Mouse (Mus musculus) heart, postnatal 10 days (tissue): ENCODE measurements around the gene Tmem63c. TPM values are rescaled to one million over a fixed set of nuclear protein-coding genes. Genes with fewer than 3 reads are reported as not detected.

ENCODE experiments used
- DNase-seq, 2 experiments: peaks; one replicate each; pipeline ENCODE4 v3.0.0; 2021
- intact Hi-C: fragments of 180-260 bp; cut with DNase I; formaldehyde crosslinking; loops from one replicate; pipeline ENCODE4 v1.15.1; 2025
- total RNA-seq, 2 experiments: library from RNA; stranded (reverse); gene quantifications; 2 replicates each; pipeline ENCODE4 v1.2.3; 2021

Gene Tmem63c
- total RNA-seq, 2 experiments from 2014 or later: 0.17 to 0.25 TPM

DNA sequence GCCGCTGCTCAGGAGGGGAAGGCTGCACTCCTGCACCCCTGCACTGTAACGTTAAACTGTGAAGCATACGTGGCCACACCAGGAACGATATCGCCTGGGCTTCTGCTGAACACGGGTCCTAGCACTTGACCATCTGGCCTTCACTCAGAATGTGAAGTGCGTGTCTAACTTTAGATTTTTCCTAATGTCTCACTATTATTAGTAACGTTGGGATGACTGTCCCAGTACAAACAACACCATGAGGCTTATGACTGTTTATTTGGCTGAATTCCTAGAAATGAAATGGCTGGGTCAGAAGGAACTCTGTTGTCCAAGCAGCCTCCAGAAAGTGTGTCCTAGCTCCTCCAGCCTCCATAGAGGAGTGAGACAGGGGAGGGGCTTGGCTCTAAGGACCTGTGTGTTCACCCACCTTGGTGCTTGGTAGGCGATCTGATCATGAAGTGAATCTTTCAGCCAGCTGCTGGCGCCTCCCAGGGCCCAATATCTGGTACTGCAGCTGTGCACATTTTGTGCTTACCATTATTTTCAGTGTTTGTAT lies 21.8 kb upstream of the Tmem63c start:
- DNase-seq: peak; percentile 79 to 87
- intact Hi-C loops: loop anchor here (2.0 kb wide), 1 partner anchor 25 kb away; no protein-coding TSS in a partner anchor

- intact Hi-C loops: loop anchor here (1.0 kb wide), 1 partner anchor 53 kb away; no protein-coding TSS in a partner anchor
- peak; percentile 31 to 44 for DNase-seq
These were observed 20.8 kb upstream of the Tmem63c start for GRCm38 (mm10) chr12:87000151-87000839.

- no peak for DNase-seq
- intact Hi-C loops: loop anchor here (1.0 kb wide), 1 partner anchor 52 kb away; no protein-coding TSS in a partner anchor
These were observed 20.3 kb upstream of the Tmem63c start for GRCm38 (mm10) chr12:87000840-87001176.

DNA sequence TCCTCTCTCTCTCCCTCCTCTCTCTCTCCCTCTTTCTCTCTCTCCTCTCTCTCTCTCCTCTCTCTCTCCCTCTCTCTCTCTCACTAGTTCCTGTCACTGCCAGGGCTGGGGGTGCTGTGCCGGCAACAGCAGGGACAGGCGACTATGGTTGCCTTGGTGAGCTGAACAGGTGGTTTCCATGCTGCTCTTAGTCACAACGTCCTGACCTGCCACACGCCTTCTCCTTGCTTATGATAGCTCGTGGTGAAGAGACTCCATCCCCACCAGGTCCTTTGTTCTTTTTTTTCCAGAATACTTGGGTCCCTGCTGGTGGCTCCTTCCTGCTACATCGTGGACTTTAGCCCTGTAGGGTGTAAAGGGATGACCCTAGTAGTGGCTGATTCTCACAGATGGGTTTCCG lies 18.9 kb upstream of the Tmem63c start:
- DNase-seq: no peak
- intact Hi-C loops: no loop called here

DNA sequence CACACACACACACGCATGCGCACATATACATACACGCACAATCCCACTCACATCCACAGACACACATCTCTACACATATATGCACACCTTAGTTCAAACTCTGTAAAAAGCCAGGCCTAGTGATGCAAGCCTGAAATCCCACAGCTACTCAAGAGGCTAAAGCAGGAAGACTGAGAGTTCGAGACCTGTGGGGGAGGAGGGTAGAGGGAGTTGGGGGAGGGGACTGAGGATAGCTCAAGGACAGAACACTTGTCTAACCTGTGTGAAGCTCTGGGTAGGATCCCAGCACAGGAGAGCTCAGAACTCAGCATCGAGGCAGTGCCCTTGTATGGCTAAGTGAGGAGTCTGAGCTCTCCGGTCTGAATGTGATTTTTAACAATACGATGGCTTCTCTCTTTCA lies 18.3 kb upstream of the Tmem63c start:
- intact Hi-C loops: no loop called here

GRCm38 (mm10) chr12:87003606-87004005 lies 17.5 kb upstream of the Tmem63c start:
- intact Hi-C loops: no loop called here
- DNase-seq: no peak

More for the DNA sequence above, 18.3 kb upstream of the Tmem63c start:
- no peak for DNase-seq

GRCm38 (mm10) chr12:87004596-87004995 lies 16.5 kb upstream of the Tmem63c start:
- DNase-seq: no peak
- intact Hi-C loops: no loop called here

GRCm38 (mm10) chr12:87017041-87017440 lies 4.1 kb upstream of the Tmem63c start:
- peak in 1 of 2 experiments; percentile 30 for DNase-seq

DNA sequence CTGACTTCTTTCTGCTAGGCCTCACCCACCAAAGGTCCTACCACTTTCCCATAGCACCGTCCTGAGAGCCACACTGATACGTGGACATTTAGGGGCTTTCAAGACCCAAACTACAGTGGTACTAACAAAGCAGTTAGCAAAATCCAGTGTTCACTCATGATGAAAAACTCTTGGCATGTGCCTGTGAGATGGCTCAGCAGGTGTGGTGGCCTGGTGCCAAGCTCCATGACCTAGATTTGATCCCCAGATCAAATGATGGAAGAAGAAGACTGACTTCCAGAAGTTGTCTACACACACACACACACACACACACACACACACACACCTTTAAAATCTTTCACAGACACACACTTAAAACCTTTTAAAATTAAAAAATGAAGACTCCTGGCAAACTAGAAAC lies 2.4 kb upstream of the Tmem63c start:
- intact Hi-C loops: no loop called here

More at GRCm38 (mm10) chr12:87017041-87017440, 4.1 kb upstream of the Tmem63c start:
- intact Hi-C loops: no loop called here

DNA sequence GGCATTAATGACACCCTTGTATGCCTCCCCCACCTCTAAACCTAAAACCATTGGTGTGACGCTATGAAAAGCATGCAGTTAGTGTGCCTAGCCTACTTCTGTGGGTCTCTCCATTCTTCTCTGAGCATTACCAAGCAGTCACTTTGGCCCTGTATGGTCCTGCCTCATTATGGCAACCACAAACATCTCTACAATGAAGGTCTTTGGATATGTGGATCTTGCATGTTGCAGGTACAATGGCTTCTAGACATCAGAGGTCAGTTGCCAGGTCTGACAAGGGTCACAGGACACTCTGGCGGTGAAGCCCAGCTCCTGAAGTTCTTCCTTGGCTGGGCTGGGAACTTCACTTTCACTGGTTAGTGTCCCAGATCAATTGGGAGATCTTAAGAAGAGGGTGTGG lies 866 bp downstream of the Tmem63c start:
- DNase-seq: no peak
- intact Hi-C loops: no loop called here

More for the DNA sequence above, 2.4 kb upstream of the Tmem63c start:
- no peak for DNase-seq

- intact Hi-C loops: no loop called here
- DNase-seq: no peak
These were observed 2.3 kb downstream of the Tmem63c start for GRCm38 (mm10) chr12:87023456-87023855.

DNA sequence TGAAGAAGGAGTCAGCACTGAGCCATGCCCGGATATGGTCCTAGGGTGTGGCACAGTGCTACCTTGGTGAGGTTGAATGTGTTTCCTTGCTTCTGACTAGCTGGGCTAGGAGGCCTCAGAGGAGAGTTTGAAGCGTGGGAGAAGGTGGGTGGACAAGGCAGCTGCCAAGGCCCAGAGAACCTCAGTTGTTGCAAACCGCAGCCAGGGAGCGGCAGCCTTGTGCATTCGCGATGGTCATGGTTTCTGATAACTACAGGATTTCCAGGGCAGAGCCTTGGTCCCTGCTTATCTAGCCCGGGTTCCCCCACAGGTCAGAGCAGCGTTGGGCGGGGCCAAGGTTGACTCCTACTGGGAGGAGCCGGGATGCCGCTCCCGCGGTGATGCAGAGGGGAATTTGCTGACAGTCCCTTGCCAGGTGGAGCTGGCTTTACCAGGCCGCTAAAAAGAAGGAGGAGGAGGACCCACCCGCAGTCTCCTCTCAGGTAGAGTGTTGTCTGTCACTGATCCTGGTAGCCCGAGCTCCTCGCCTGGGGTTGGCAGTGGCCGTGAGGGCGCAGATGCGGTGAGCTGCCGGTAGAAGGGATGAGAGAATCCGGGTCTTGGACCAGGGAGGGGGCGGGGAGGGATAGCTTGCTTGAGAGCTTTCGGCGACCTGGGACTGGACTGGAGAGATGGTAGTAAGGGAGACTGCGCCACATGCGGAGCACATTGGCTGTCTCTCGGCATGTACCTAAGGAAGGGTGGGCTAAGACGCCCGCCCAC lies 5.2 kb downstream of the Tmem63c start:
- intact Hi-C loops: no loop called here
- DNase-seq: peak; percentile 10 to 14

DNA sequence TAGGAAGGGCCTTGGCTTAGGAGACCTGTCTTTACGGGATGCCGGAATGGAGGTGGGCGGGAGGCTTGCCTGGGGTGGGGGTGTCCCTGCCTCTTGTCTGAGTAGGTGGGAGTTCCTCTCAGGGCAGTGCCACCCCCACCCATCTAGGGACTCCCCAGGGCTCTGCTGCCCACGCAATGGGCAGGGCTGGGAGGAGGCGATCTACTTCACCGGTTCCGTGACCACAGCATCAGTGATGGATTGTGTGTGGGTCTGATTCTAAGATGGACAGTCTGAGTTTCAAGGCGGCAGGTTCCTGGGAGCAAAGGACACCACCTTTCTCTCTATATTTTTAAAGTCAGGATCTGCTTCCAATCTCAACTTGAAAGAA lies 5.7 kb downstream of the Tmem63c start:
- intact Hi-C loops: no loop called here
- DNase-seq: no peak

GRCm38 (mm10) chr12:87027391-87027790 lies 6.3 kb downstream of the Tmem63c start:
- no peak for DNase-seq
- intact Hi-C loops: no loop called here

- DNase-seq: no peak
- intact Hi-C loops: no loop called here
These were observed 6.9 kb downstream of the Tmem63c start for GRCm38 (mm10) chr12:87028068-87028467.

DNA sequence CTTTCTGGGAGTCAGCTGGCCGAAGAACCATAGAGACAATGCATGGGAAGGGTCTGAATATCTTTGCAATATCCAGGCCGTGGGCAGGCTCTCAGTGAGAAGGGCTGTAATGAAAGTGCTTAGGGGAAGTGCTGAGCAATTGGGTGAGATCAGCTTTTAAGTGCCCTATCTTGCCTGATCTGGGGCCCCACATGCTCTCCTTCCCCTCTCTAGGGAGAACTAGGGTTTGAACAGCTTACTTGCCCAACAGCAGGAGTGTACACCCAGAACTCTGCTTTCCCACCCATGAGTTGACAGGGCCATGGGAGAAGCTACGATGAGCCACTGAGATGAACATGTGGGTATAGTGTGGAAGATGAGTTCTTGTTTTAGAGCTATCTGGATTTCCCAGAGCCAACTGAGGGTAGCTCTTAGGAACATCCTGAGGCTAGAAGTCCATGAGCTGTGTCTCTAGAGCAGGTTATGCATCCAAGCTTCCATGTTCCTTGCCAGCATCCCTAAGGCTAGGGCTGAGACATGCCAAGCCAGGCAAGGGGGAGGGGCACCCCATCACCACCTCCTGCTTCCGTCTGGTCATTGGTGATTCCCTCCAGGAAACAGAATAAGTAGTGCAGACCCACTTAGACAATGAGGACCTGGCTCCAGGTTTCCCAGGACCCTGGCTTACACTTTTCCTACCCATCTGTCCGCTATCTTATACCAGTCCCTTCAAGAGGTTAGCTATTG lies 8.3 kb downstream of the Tmem63c start:
- no peak for DNase-seq
- intact Hi-C loops: no loop called here

- DNase-seq: peak; percentile 76 to 81
- intact Hi-C loops: no loop called here
These were observed 10.1 kb downstream of the Tmem63c start for GRCm38 (mm10) chr12:87031163-87031763.

DNA sequence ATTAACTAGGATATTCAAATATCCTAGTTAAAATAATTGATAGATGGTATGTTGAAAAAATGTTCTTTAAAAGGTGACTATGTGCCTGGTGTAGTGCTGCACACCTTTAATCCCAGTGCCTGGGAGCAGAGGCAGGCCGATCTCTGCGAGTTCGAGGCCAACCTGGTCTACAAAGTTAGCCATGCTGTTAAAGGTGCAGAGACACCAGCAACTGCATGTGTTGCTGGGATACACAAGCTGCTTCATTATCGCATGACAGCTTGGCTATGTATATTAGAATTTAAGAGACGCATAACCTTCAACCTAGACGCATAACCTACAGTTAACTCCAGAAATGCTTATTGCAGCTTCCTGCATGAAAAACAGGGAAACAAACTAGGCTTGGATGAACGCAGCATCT lies 15.5 kb downstream of the Tmem63c start:
- intact Hi-C loops: no loop called here
- DNase-seq: no peak

DNA sequence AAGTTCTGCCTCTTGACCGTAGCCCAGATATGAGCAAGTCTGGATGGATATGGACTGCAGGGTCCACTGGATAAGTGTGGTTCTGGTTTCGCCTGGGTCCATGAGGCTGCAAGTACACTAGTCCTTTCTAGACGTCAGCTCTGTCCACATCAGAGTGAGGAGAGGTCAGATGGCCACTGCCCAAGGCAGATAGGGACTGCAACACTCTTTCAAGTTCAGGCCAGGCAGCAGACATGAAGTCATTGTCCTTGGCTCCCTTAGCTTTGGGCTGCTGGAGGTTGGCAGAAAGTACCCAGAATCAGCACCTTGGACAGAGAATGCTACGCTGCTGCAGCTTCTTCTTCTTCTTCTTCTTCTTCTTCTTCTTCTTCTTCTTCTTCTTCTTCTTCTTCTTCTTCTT lies 19.0 kb downstream of the Tmem63c start:
- DNase-seq: peak; percentile 38 to 45
- intact Hi-C loops: no loop called here

- intact Hi-C loops: no loop called here
- DNase-seq: no peak
These were observed 19.7 kb downstream of the Tmem63c start for GRCm38 (mm10) chr12:87040857-87041256.

- intact Hi-C loops: no loop called here
These were observed 21.3 kb downstream of the Tmem63c start for GRCm38 (mm10) chr12:87042456-87042855.

More at GRCm38 (mm10) chr12:87042456-87042855, 21.3 kb downstream of the Tmem63c start:
- no peak for DNase-seq
